Mouse (Mus musculus): Measurements from ENCODE around the gene Serp1. TPM values are rescaled to one million over a fixed set of nuclear protein-coding genes. Genes with fewer than 3 reads are reported as not detected.

Gene Serp1
- 110 and 148 TPM in 2 replicates for polyA plus RNA-seq (2015; fragmentation: Nextera tagmentation; extraction: Ambion mirVana)

DNA sequence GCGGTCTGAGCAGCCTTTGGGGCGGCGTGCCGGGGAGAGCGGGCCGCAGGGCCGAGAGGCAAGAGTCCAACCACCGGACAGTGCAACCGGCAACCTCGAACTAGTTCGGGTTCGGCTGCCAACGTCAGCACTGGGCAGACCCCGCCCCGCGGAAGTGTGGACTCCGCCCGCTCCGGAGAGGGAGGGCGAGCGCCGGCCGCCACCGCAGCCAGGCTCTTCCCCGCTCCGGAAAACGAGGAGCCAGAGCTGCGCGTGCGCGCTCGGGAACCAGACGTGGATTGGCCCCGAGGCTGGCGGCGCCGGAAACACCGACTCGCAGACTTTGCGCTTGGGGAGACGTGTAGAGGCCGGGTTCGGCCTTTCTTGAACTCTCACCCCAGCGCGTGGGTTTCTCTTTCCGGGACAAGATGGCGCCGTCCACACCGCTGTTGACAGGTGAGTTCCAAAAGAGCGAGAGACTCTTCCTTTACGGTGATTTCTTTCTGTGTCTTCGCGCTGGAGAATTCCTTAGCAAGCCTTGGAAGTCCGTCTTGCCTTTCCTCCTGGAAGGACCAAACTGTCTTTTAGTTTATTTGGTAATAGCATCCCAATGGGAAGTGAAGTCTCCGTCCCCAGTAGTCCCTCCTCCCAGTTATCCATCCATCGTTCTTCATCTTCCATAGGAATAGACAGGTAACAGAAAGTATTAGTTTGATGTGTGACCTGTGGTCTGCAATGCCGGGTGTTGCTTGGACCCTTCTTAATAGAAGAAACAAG lies at the start of gene Serp1, which contains the start of gene Eif2a:
Gene Serp1, minus strand, starts transcription at position 241 of the 756 bp plus-strand sequence.
Gene Eif2a, plus strand, starts transcription at position 170 of the 756 bp plus-strand sequence.

Other genes with a start within 250 kb of the Serp1 start
- gene Tsc22d2, start 111.2 kb downstream of the Serp1 start, polyA plus RNA-seq (2015; fragmentation: Nextera tagmentation; extraction: Ambion mirVana), result 7.0 and 12.2 TPM in 2 replicates
- 41.3 and 54.3 TPM in 2 replicates for gene Eif2a, start 71 bp downstream of the Serp1 start, polyA plus RNA-seq (2015; fragmentation: Nextera tagmentation; extraction: Ambion mirVana)
- 16.7 and 18.1 TPM in 2 replicates for gene Selenot, start 50.7 kb upstream of the Serp1 start, polyA plus RNA-seq (2015; fragmentation: Nextera tagmentation; extraction: Ambion mirVana)
- 0.08 TPM in 1 of 2 replicates, not detected in the other for gene Erich6, start 111.3 kb upstream of the Serp1 start, polyA plus RNA-seq (2015; fragmentation: Nextera tagmentation; extraction: Ambion mirVana)
- 4.2 and 7.2 TPM in 2 replicates for gene Siah2, start 166.5 kb upstream of the Serp1 start, polyA plus RNA-seq (2015; fragmentation: Nextera tagmentation; extraction: Ambion mirVana)

All from adrenal gland, postnatal 0 days (tissue).